Mouse (Mus musculus) MEL (cell line): ENCODE data around the gene Zp1. TPM values are rescaled to one million over a fixed set of nuclear protein-coding genes. Genes with fewer than 3 reads are reported as not detected.

Source experiments
- DNase-seq: peaks from one replicate; pipeline ENCODE4 v3.0.0; 2011; ENCODE audit warnings: low read depth, low spot score
- H3K27ac ChIP-seq: 2 replicates; pipeline ENCODE4 v1.5.1; 2012; ENCODE audit warnings: low read depth, mild to moderate bottlenecking, control low read depth, low read length, moderate library complexity; ENCODE audit not compliant: control insufficient read depth
- H3K27me3 ChIP-seq, 2 experiments: fragments of 150-350 bp in 1 of 2; sonication (generic) in 1 of 2; 2 replicates each; pipeline ENCODE4 v1.6.1; 2012; ENCODE audit warnings: low read length in 2 of 2, mild to moderate bottlenecking in 2 of 2, improper control_type of control experiment in 1 of 2, moderate library complexity in 1 of 2; ENCODE audit not compliant: insufficient read depth in 2 of 2, control insufficient read depth in 1 of 2
- H3K36me3 ChIP-seq, 2 experiments: 2 replicates each; pipeline ENCODE4 v1.6.1; 2012 to 2014; ENCODE audit warnings: low read length in 2 of 2, improper control_type of control experiment in 1 of 2, inconsistent platforms in 1 of 2, mild to moderate bottlenecking in 1 of 2; ENCODE audit not compliant: insufficient read depth in 2 of 2, control insufficient read depth in 1 of 2
- H3K4me1 ChIP-seq, 2 experiments: fragments of 150-350 bp in 1 of 2; sonication (generic) in 1 of 2; 2 replicates each; pipeline ENCODE4 v1.6.1; 2012; ENCODE audit warnings: low read length in 2 of 2, improper control_type of control experiment in 1 of 2, mild to moderate bottlenecking in 1 of 2; ENCODE audit not compliant: insufficient read depth in 2 of 2, control insufficient read depth in 1 of 2
- H3K4me3 ChIP-seq, 2 experiments: fragments of 150-350 bp in 1 of 2; sonication (generic) in 1 of 2; 2 replicates each; pipeline ENCODE4 v1.5.1; 2012; ENCODE audit warnings: low read depth in 2 of 2, low read length in 2 of 2, mild to moderate bottlenecking in 2 of 2, moderate library complexity in 2 of 2, control low read depth in 1 of 2, improper control_type of control experiment in 1 of 2; ENCODE audit not compliant: control insufficient read depth in 1 of 2, insufficient read depth in 1 of 2
- H3K79me2 ChIP-seq: 2 replicates; pipeline ENCODE4 v1.6.1; 2012; ENCODE audit warnings: mild to moderate bottlenecking, low read length, moderate library complexity; ENCODE audit not compliant: control insufficient read depth, poor library complexity, insufficient read depth
- H3K9ac ChIP-seq: 2 replicates; pipeline ENCODE4 v1.6.1; 2012; ENCODE audit warnings: low read depth, mild to moderate bottlenecking, control low read depth, low read length, moderate library complexity; ENCODE audit not compliant: control insufficient read depth, poor library complexity, severe bottlenecking
- H3K9me3 ChIP-seq: fragments of 150-350 bp; sonication (generic); replicated peaks from 2 replicates; pipeline ENCODE4 v1.6.1; 2012; ENCODE audit warnings: mild to moderate bottlenecking, low read length, improper control_type of control experiment, moderate library complexity; ENCODE audit not compliant: insufficient read depth
- BHLHE40 ChIP-seq: IDR thresholded peaks from 2 replicates; pipeline ENCODE4 v1.6.1; 2012; ENCODE audit warnings: low read depth, mild to moderate bottlenecking, inconsistent platforms, low read length, improper control_type of control experiment, borderline replicate concordance
- CHD1 ChIP-seq: IDR thresholded peaks from 2 replicates; pipeline ENCODE4 v1.6.1; 2012; ENCODE audit warnings: low read depth, mild to moderate bottlenecking, inconsistent platforms, low read length, improper control_type of control experiment
- CTCF ChIP-seq, 3 experiments: IDR thresholded peaks in 2 of 3; conservative IDR thresholded peaks in 1 of 3; 2 replicates each; pipeline ENCODE4 v1.5.1; 2011 to 2012; ENCODE audit warnings: low read length in 3 of 3, low read depth in 2 of 3, mild to moderate bottlenecking in 2 of 3, improper control_type of control experiment in 1 of 3, inconsistent platforms in 1 of 3, mixed read lengths in 1 of 3, moderate library complexity in 1 of 3; ENCODE audit not compliant: control insufficient read depth in 1 of 3, insufficient read depth in 1 of 3, poor library complexity in 1 of 3, severe bottlenecking in 1 of 3
- ELF1 ChIP-seq: IDR thresholded peaks from 2 replicates; pipeline ENCODE4 v1.6.1; 2014; ENCODE audit warnings: low read depth, mild to moderate bottlenecking, inconsistent platforms, low read length, improper control_type of control experiment, moderate library complexity
- ETS1 ChIP-seq: IDR thresholded peaks from 2 replicates; pipeline ENCODE4 v1.6.1; 2012; ENCODE audit warnings: low read depth, mild to moderate bottlenecking, inconsistent platforms, low read length, improper control_type of control experiment, moderate library complexity
- GABPA ChIP-seq: IDR thresholded peaks from 2 replicates; pipeline ENCODE4 v1.6.1; 2012; ENCODE audit warnings: low read depth, mild to moderate bottlenecking, inconsistent platforms, low read length, improper control_type of control experiment, moderate library complexity
- HCFC1 ChIP-seq: IDR thresholded peaks from 2 replicates; pipeline ENCODE4 v1.6.1; 2012; ENCODE audit warnings: low read depth, mild to moderate bottlenecking, inconsistent platforms, low read length, improper control_type of control experiment, moderate library complexity
- JUND ChIP-seq: IDR thresholded peaks from 2 replicates; pipeline ENCODE4 v1.6.1; 2011; ENCODE audit warnings: low read depth, mild to moderate bottlenecking, improper control_type of control experiment, low read length
- KAT2A ChIP-seq: conservative IDR thresholded peaks from 2 replicates; pipeline ENCODE4 v1.6.1; 2012; ENCODE audit warnings: low read depth, low read length, improper control_type of control experiment, inconsistent platforms
- MAFK ChIP-seq: IDR thresholded peaks from 2 replicates; pipeline ENCODE4 v1.6.1; 2011; ENCODE audit warnings: low read depth, mild to moderate bottlenecking, low read length, improper control_type of control experiment, borderline replicate concordance
- MEF2A ChIP-seq: IDR thresholded peaks from 2 replicates; pipeline ENCODE4 v1.6.1; 2014; ENCODE audit warnings: low read depth, mild to moderate bottlenecking, inconsistent platforms, low read length, improper control_type of control experiment; ENCODE audit not compliant: poor library complexity, insufficient replicate concordance, severe bottlenecking; ENCODE audit errors: extremely low read depth
- MXI1 ChIP-seq: IDR thresholded peaks from 2 replicates; pipeline ENCODE4 v1.6.1; 2011; ENCODE audit warnings: mild to moderate bottlenecking, low read depth, low read length, improper control_type of control experiment
- MYC ChIP-seq: IDR thresholded peaks from 2 replicates; pipeline ENCODE4 v1.6.1; 2011; ENCODE audit warnings: low read depth, mild to moderate bottlenecking, low read length, improper control_type of control experiment, moderate library complexity
- POLR2A ChIP-seq, 2 experiments: IDR thresholded peaks; 2 replicates each; pipeline ENCODE4 v1.6.1; 2011 to 2012; ENCODE audit warnings: low read length in 2 of 2, mild to moderate bottlenecking in 2 of 2, control low read depth in 1 of 2, improper control_type of control experiment in 1 of 2, low read depth in 1 of 2, moderate library complexity in 1 of 2; ENCODE audit not compliant: control insufficient read depth in 1 of 2, insufficient read depth in 1 of 2, poor library complexity in 1 of 2
- POLR2AphosphoS2 ChIP-seq: IDR thresholded peaks from 2 replicates; pipeline ENCODE4 v1.6.1; 2011; ENCODE audit warnings: low read length, improper control_type of control experiment
- POLR2AphosphoS5 ChIP-seq: IDR thresholded peaks from 2 replicates; pipeline ENCODE4 v1.6.1; 2012; ENCODE audit warnings: low read depth, borderline replicate concordance, mild to moderate bottlenecking, inconsistent platforms, low read length, moderate library complexity, mixed read lengths
- RAD21 ChIP-seq: IDR thresholded peaks from 2 replicates; pipeline ENCODE4 v1.6.1; 2011; ENCODE audit warnings: mild to moderate bottlenecking, low read depth, low read length, improper control_type of control experiment
- RCOR1 ChIP-seq: IDR thresholded peaks from 2 replicates; pipeline ENCODE4 v1.6.1; 2012; ENCODE audit warnings: low read depth, mild to moderate bottlenecking, inconsistent platforms, low read length, improper control_type of control experiment
- TAL1 ChIP-seq: IDR thresholded peaks from 2 replicates; pipeline ENCODE4 v1.6.1; 2012; ENCODE audit warnings: mild to moderate bottlenecking, inconsistent platforms, low read length, moderate library complexity, mixed read lengths
- TCF12 ChIP-seq: IDR thresholded peaks from 2 replicates; pipeline ENCODE4 v1.6.1; 2014; ENCODE audit warnings: low read depth, mild to moderate bottlenecking, inconsistent platforms, low read length, improper control_type of control experiment, moderate library complexity
- UBTF ChIP-seq: IDR thresholded peaks from 2 replicates; pipeline ENCODE4 v1.6.1; 2012; ENCODE audit warnings: low read depth, mild to moderate bottlenecking, inconsistent platforms, low read length, improper control_type of control experiment, moderate library complexity, borderline replicate concordance; ENCODE audit not compliant: insufficient read depth
- ZC3H11A ChIP-seq: IDR thresholded peaks from 2 replicates; pipeline ENCODE4 v1.6.1; 2012; ENCODE audit warnings: low read depth, mild to moderate bottlenecking, inconsistent platforms, low read length, improper control_type of control experiment
- ZKSCAN1 ChIP-seq: IDR thresholded peaks from 2 replicates; pipeline ENCODE4 v1.6.1; 2012; ENCODE audit warnings: low read depth, mild to moderate bottlenecking, inconsistent platforms, low read length, improper control_type of control experiment, moderate library complexity
- ZMIZ1 ChIP-seq: IDR thresholded peaks from 2 replicates; pipeline ENCODE4 v1.6.1; 2012; ENCODE audit warnings: low read depth, mild to moderate bottlenecking, inconsistent platforms, low read length, improper control_type of control experiment, moderate library complexity
- ZNF384 ChIP-seq: IDR thresholded peaks from 2 replicates; pipeline ENCODE4 v1.6.1; 2012; ENCODE audit warnings: low read depth, mild to moderate bottlenecking, inconsistent platforms, low read length, improper control_type of control experiment
- polyA plus RNA-seq, 2 experiments: library from polyadenylated mRNA; stranded (reverse) in 1 of 2; unstranded in 1 of 2; fragments of >175 nt in 1 of 2; fragments of >200 nt in 1 of 2; gene quantifications; 2 replicates each; pipeline versions ENCODE4 v1.2.1 to v1.2.4; 2012; ENCODE audit warnings: low replicate concordance in 2 of 2, low read depth in 1 of 2; ENCODE audit not compliant: insufficient read length in 2 of 2, insufficient read depth in 1 of 2, missing spikeins in 1 of 2
- total RNA-seq: library from RNA; depleted of rRNA; stranded (reverse); fragments of 300-350 nt; gene quantifications from 2 replicates; pipeline ENCODE4 v1.2.3, GENCODE M21; 2012

Gene Zp1
- total and polyA plus RNA-seq, 3 experiments: not detected

GRCm38 (mm10) chr19:10907891-10908290 is 12.5 kb downstream of the Zp1 start (continued):
- TF ChIP-seq MEF2A (no peak), RCOR1 (no peak), POLR2A (IDR thresholded peaks at IDR 0.05; ENCODE audit: control insufficient read depth in 1 of 2, insufficient read depth in 1 of 2, low read depth in 1 of 2, low read length in 2 of 2, poor library complexity in 1 of 2) (no peak), TCF12 (no peak), ELF1 (no peak)

- Histone ChIP-seq H3K27ac (no peak overlapping the region), H3K4me3 (no peak overlapping the region), H3K9me3 (no peaks in the 10 kb centered on the region), H3K4me1 (no peaks in the 10 kb centered on the region), H3K27me3 (no peaks in the 10 kb centered on the region), H3K79me2 (no peaks in the 10 kb centered on the region), H3K36me3 (peaks cover 0 to 8% of the 10 kb centered on the region in 2 experiments; a peak in 2 of 4 replicates), H3K9ac (no peak overlapping the region)
- no peak for DNase-seq
- no peak for TF ChIP-seq MAFK
- TF ChIP-seq ZMIZ1: no peak
- no peak for TF ChIP-seq HCFC1
- no peak for TF ChIP-seq ZC3H11A
- TF ChIP-seq RAD21: no peak
- no peak for TF ChIP-seq MYC
- no peak for TF ChIP-seq ZNF384
- no peak for TF ChIP-seq JUND
- no peak for TF ChIP-seq CHD1
- TF ChIP-seq ETS1: no peak
- TF ChIP-seq TAL1: no peak
- TF ChIP-seq ZKSCAN1: no peak
- TF ChIP-seq RCOR1: no peak
Measured at GRCm38 (mm10) chr19:10905728-10906000, 14.8 kb downstream of the Zp1 start.

GRCm38 (mm10) chr19:10904927-10905727 is 15.3 kb downstream of the Zp1 start:
- H3K4me1 ChIP-seq: no peaks in the 10 kb centered on the region
- no peaks in the 10 kb centered on the region for H3K9me3 ChIP-seq
- DNase-seq: peak; percentile 52
- H3K4me3 ChIP-seq: no peak overlapping the region
- H3K9ac ChIP-seq: no peak overlapping the region
- TF ChIP-seq BHLHE40: no peak
- no peak for TF ChIP-seq KAT2A
- TF ChIP-seq HCFC1: no peak
- no peak for TF ChIP-seq CTCF (IDR thresholded peaks at IDR 0.05 in 2 of 3, conservative IDR thresholded peaks at IDR 0.05 in 1 of 3; ENCODE audit: control insufficient read depth in 1 of 3, insufficient read depth in 1 of 3, low read depth in 2 of 3, low read length in 3 of 3, poor library complexity in 1 of 3, severe bottlenecking in 1 of 3)
- no peak for TF ChIP-seq POLR2AphosphoS5
- TF ChIP-seq MXI1: no peak
- TF ChIP-seq RCOR1: no peak
- TF ChIP-seq UBTF: no peak
- TF ChIP-seq POLR2AphosphoS2: no peak
- TF ChIP-seq ZMIZ1: no peak
- no peak for TF ChIP-seq GABPA
- no peaks in the 10 kb centered on the region for H3K79me2 ChIP-seq
- H3K27ac ChIP-seq: no peak overlapping the region
- H3K36me3 ChIP-seq: peaks cover 0 to 8% of the 10 kb centered on the region in 2 experiments; a peak in 2 of 4 replicates
- H3K27me3 ChIP-seq: no peaks in the 10 kb centered on the region
